Mouse (Mus musculus) intestine, embryonic 14.5 days (tissue): ENCODE results near the gene Tpst2. TPM values are rescaled to one million over a fixed set of nuclear protein-coding genes. Genes with fewer than 3 reads are reported as not detected.
A peak's percentile ranks its signal among the peaks of the same experiment; 100 is the strongest.

Source experiments
- ATAC-seq: fragments of 200-750 bp; cut with Nextera tagmentation; replicated peaks from 2 replicates; pipeline ENCODE4 v1.8.0; 2017; ENCODE audit warnings: low read depth, moderate number of reproducible peaks, moderate TSS enrichment, moderate library complexity; ENCODE audit not compliant: low FRiP score, low TSS enrichment
- DNase-seq: peaks from one replicate; pipeline ENCODE4 v3.0.0-alpha.2; 2018; ENCODE audit warnings: low spot score
- H3K27ac ChIP-seq: fragments of 300-500 bp; sonication (generic); 2 replicates; pipeline ENCODE4 v1.5.1; 2014; ENCODE audit warnings: low read depth, mild to moderate bottlenecking, control low read depth
- H3K27me3 ChIP-seq: fragments of 300-500 bp; sonication (generic); replicated peaks from 2 replicates; pipeline ENCODE4 v1.6.1; 2014; ENCODE audit warnings: low read length, control low read depth; ENCODE audit not compliant: control insufficient read depth, insufficient read depth
- H3K36me3 ChIP-seq: fragments of 300-500 bp; sonication (generic); 2 replicates; pipeline ENCODE4 v1.6.1; 2014; ENCODE audit warnings: low read length, control low read depth; ENCODE audit not compliant: control insufficient read depth, insufficient read depth
- H3K4me1 ChIP-seq: fragments of 300-500 bp; sonication (generic); replicated peaks from 2 replicates; pipeline ENCODE4 v1.6.1; 2014; ENCODE audit warnings: low read length, control low read depth, mixed read lengths; ENCODE audit not compliant: control insufficient read depth, insufficient read depth
- H3K4me2 ChIP-seq: fragments of 300-500 bp; sonication (generic); 2 replicates; pipeline ENCODE4 v1.6.1; 2014; ENCODE audit warnings: low read length
- H3K4me3 ChIP-seq: fragments of 300-500 bp; sonication (generic); 2 replicates; pipeline ENCODE4 v1.5.1; 2014; ENCODE audit warnings: low read depth, low read length, control low read depth, mixed read lengths
- H3K9ac ChIP-seq: fragments of 300-500 bp; sonication (generic); 2 replicates; pipeline ENCODE4 v1.6.1; 2014; ENCODE audit warnings: mild to moderate bottlenecking, low read length
- H3K9me3 ChIP-seq: fragments of 300-500 bp; sonication (generic); 2 replicates; pipeline ENCODE4 v1.6.1; 2016; ENCODE audit warnings: low read length, control low read depth; ENCODE audit not compliant: control insufficient read depth
- WGBS: fragments of 180-500 bp; shearing (Covaris S2); extraction: QIAGEN DNeasy Blood & Tissue Kit; methylation state at CpG from one replicate; pipeline ENCODE4 v1.1.7; 2014; 5-methylcytosine and 5-hydroxymethylcytosine counted together
- polyA plus RNA-seq: library from polyadenylated mRNA; unstranded; fragments of >200 nt; fragmentation: Nextera tagmentation; extraction: Ambion mirVana; gene quantifications from 2 replicates; pipeline ENCODE4 v1.2.1, GENCODE M21; 2014

Tpst2 gene
- polyA plus RNA-seq = 40.8 and 41.1 TPM in 2 replicates

DNA sequence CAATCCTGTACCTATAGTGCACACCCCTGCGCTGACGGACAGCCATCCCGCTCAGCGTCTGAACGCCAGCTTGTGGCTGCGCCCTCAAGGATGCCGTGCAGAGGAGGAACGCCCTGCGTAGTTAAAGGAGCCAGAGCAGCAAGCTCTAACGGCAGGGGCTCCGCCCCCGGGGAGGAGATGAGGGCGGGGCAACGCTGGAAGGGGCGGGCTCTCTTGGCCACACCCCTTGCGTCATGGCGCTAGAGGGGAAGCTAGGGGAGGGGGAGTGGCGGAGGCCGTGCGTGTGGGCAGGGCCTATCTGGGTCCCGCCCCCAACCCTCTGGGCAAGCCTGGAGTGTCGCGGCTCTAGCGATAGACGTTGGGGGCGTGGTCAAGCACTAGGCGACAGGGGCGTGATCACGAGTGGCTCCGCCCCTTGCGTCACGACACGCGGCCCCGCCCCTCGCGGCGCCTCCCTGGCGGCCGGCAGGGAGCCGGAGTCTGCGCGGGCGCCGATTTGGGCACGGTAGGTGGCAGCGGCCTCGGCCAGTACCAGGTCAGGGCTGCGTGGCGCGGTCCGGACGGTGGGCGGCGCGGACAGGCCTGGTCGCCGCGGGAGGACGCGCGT is at the start of gene Tpst2:
Gene Tpst2 (plus strand): TSS at position 425 of the 607 bp plus-strand sequence.
- DNase-seq (peak; percentile 100), ATAC-seq (peak; percentile 96)
- Histone ChIP-seq H3K27me3 (no peaks in the 10 kb centered on the region), H3K4me2 (peak within 1 kb of the TSS; percentile 84), H3K9ac (peak within 1 kb of the TSS; percentile 80), H3K27ac (peak within 1 kb of the TSS; percentile 51), H3K36me3 (no peaks in the 10 kb centered on the region), H3K9me3 (no peaks in the 10 kb centered on the region), H3K4me3 (peak within 1 kb of the TSS; percentile 72), H3K4me1 (peaks cover 24% of the 10 kb centered on the region)
- under 1% methylated on average over 57 of the region's 62 CpGs for WGBS

DNA sequence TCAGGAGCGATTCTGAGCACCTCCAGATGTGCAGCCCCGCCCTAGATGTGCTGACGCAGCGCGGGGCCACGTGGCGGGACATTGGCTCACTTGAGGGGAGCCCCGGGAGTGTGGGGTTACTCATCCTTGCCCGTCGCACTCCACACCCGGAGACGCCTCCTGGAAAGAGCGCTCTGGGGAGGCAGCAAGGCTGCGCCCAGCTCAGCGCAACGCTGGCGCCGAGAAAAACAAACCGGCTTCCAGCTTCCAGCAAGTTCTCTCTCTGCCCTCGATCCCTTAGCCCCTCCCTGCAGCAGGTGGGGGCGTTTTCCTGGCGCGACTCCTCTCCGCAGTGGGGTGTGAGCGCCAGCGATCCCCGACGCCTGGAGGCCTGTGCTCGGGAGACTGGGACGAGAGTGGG is 49.1 kb upstream of the Tpst2 start:
- DNase-seq (no peak), ATAC-seq (0 out of 2 replicates have a peak, but pooled peaks have one; percentile 10)
- 1% methylated on average over 30 of the region's 30 CpGs for WGBS
- H3K4me2 ChIP-seq = peak overlapping the region; percentile 46
- H3K4me3 ChIP-seq = peak overlapping the region; percentile 31
- H3K9ac ChIP-seq = 0 out of 2 replicates have a peak overlapping the region, but pooled peaks have one; percentile 18
- peaks cover 4% of the 10 kb centered on the region; the same call in 1 of the 2 replicates for H3K4me1 ChIP-seq
- no peaks in the 10 kb centered on the region for H3K36me3 ChIP-seq
- H3K27ac ChIP-seq = no peak overlapping the region
- H3K27me3 ChIP-seq = peaks cover 65% of the 10 kb centered on the region
- H3K9me3 ChIP-seq = no peaks in the 10 kb centered on the region

DNA sequence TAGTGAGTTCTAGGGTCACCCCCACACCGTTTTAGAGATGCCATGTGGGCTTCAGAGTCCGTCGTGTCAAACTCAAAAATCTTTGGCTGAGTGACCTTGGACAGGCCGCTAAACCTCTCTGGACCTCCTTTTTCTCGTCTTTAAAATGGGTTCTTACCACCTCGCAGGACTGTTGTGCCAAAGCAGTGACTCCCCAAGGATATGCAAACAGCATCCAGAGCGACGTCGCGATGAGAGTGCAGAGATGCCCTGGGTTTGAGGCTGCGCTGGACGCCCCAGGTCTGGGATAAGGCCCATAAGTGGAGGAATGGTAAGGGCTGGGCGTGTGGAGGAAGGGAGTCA is 48.6 kb upstream of the Tpst2 start:
- Histone ChIP-seq H3K27me3 (peaks cover 65% of the 10 kb centered on the region), H3K4me3 (peak overlapping the region; percentile 31), H3K27ac (no peak overlapping the region), H3K9ac (no peak overlapping the region), H3K4me2 (peak overlapping the region; percentile 46), H3K36me3 (no peaks in the 10 kb centered on the region), H3K9me3 (no peaks in the 10 kb centered on the region), H3K4me1 (peaks cover 4% of the 10 kb centered on the region; the same call in 1 of the 2 replicates)
- 3% methylated on average over 13 of the region's 13 CpGs for WGBS
- ATAC-seq (no peak), DNase-seq (no peak)

DNA sequence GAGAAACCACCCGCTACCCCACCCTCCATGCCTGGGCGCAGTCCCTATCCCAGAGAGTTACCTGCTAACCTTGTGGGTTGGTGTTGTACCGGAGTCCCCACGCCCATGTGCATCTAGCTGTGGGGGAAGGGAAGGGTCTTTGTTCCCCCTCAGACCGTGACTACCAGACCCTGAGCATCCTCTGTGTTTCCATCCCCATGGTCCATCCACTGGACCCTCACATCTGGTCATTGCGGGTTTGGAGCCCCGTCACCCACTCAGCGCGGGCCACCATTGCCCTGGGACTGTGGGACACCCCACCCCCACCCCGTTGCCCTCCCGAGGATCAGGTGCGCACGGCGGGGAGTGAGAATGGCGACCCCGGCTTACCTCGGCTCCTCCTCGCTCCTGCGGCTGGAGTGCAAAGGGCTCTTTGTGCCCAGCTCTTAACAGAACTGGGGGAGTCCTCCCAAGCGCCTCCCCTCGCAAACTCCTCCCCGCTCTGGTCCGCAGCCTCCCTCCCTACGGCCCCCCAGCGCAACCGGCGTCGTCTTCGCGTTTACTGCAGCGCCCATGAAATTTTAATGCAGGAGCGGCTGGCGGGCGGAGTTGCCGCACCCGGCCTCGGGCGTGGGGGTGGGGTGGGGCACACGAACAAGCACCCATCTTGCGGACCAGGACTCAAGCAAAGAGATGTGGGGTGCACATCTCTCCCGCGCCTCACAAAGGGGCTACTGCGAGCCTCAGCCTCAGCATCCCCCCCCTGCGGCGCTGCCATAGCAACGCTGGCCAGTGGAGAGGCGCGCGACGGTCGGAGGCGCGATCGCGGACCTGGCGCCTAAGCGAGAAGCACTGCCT is 48.0 kb upstream of the Tpst2 start:
- peak; percentile 74 for DNase-seq
- Histone ChIP-seq H3K4me3 (peak overlapping the region; percentile 31), H3K4me2 (peak overlapping the region; percentile 46), H3K9me3 (no peaks in the 10 kb centered on the region), H3K36me3 (no peaks in the 10 kb centered on the region), H3K27ac (no peak overlapping the region), H3K27me3 (peaks cover 65% of the 10 kb centered on the region), H3K9ac (no peak overlapping the region), H3K4me1 (peaks cover 4% of the 10 kb centered on the region; the same call in 1 of the 2 replicates)
- 1% methylated on average over 57 of the region's 57 CpGs for WGBS
- peak; percentile 45; the same call in 1 of the 2 replicates for ATAC-seq

DNA sequence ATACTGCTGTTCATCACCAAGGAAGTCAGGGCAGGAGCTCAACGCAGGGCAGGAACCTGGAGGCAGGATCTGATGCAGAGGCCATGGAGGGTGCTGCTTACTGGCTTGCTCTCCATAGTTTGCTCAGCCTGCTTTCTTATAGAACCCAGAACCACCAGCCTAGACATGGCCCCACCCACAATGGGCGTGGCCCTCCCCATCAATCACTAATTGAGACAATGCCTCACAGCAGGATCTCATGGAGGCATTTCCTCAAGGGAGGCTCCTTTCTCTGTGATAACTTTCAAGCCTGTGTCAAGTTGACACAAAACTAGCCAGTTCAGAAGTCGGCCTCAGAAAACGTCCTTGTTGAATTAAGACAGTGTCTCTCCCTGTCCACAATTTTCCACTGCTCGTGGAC is 40.7 kb upstream of the Tpst2 start:
- Histone ChIP-seq H3K27ac (no peak overlapping the region), H3K4me2 (no peak overlapping the region), H3K9me3 (no peaks in the 10 kb centered on the region), H3K4me1 (peaks cover 8% of the 10 kb centered on the region), H3K36me3 (no peaks in the 10 kb centered on the region), H3K9ac (no peak overlapping the region), H3K27me3 (0 out of 2 replicates have a peak, but pooled peaks cover 2% of the 10 kb centered on the region), H3K4me3 (no peak overlapping the region)
- ATAC-seq (no peak), DNase-seq (no peak)
- WGBS = 76% methylated on average over 5 of the region's 5 CpGs

DNA sequence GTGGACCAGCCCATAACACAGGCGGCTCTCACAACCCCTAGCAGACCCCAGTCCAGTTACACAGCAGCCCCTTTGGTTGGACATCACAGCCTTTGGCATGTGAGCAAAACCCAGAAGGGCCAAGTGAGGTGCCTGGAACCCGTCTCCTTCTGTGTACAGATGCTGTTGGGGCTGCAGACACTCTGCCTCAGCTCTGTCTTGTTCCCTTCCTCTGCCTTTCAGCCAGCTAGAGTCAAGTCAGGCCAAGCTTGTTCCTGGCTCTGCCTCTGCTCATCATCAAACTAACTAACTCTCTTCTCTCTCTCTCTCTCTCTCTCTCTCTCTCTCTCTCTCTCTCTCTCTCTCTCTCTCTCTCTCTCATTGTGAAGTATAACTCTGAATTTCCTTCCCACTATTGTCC is 39.9 kb upstream of the Tpst2 start:
- H3K9me3 ChIP-seq = no peaks in the 10 kb centered on the region
- no peaks in the 10 kb centered on the region for H3K36me3 ChIP-seq
- no peak overlapping the region for H3K4me2 ChIP-seq
- DNase-seq (no peak), ATAC-seq (no peak)
- WGBS = 68% methylated on average over 2 of the region's 2 CpGs
- peaks cover 8% of the 10 kb centered on the region for H3K4me1 ChIP-seq
- no peak overlapping the region for H3K9ac ChIP-seq
- peak overlapping the region; percentile 78; the same call in 1 of the 2 replicates for H3K27ac ChIP-seq
- H3K27me3 ChIP-seq = no peaks in the 10 kb centered on the region
- H3K4me3 ChIP-seq = no peak overlapping the region

DNA sequence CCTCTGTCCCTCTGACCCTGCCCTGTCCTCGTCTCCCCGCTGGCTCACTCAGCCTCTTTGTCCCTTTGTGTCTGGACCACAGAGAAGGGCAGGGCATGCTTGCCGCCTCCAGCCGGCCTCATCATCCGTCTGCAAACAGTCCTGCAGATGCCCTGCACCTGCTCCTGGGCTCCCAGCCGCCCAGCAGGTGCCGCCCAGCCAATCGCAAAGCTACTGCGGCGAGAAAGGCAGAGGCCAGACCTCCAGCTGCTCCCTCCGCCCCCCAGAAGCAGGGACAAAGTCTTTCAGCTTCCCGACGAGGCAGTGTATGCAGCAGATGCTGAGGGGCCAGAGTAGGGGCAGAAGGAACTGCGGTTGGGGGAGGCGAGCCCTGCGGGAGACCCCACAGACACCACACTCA is 39.1 kb upstream of the Tpst2 start:
- DNase-seq (peak; percentile 73), ATAC-seq (peak; percentile 74)
- H3K4me2 ChIP-seq = peak overlapping the region; percentile 25
- H3K9me3 ChIP-seq = no peaks in the 10 kb centered on the region
- 2% methylated on average over 15 of the region's 16 CpGs for WGBS
- no peaks in the 10 kb centered on the region for H3K36me3 ChIP-seq
- H3K4me1 ChIP-seq = peaks cover 8% of the 10 kb centered on the region
- no peak overlapping the region for H3K9ac ChIP-seq
- H3K27me3 ChIP-seq = no peaks in the 10 kb centered on the region
- H3K4me3 ChIP-seq = 0 out of 2 replicates have a peak overlapping the region, but pooled peaks have one; percentile 4
- H3K27ac ChIP-seq = peak overlapping the region; percentile 78

DNA sequence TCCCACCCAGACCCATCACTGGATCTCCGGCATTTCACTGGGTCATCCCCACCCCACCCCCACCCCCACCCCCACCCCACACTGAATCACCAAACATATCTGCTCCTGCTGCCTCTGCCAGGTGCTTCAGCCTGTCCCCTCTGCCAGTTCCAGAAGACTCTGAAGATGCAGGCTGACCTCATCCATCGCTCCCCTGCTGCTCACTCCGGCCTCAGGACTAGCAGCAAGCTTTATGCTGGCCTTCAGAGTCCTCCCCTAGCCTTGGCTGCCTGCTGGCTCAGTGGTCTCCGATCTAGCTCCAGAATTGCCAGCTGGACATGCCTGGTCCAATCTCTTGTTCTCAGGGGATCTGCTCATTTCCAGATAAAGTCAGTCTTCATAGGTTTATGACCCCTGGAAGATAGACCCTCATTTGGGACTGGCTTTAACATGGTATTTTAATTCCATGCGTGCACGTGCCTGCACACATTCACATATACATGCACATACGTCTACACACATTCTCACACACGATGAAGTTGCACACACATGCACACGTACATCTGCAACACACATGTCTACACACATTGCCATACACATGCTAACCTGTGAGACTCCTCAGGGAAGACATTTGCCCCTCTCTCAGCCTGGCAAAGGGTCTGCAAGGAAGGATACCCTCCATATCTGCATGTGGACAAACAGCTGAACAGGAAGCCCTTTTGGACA is 38.5 kb upstream of the Tpst2 start:
- no peak for DNase-seq
- H3K36me3 ChIP-seq = no peaks in the 10 kb centered on the region
- ATAC-seq = peak; percentile 22; the same call in 1 of the 2 replicates
- H3K4me3 ChIP-seq = no peak overlapping the region
- H3K4me1 ChIP-seq = peaks cover 8% of the 10 kb centered on the region
- H3K4me2 ChIP-seq = peak overlapping the region; percentile 25; the same call in 1 of the 2 replicates
- 47% methylated on average over 9 of the region's 9 CpGs for WGBS
- H3K27ac ChIP-seq = peak overlapping the region; percentile 78; the same call in 1 of the 2 replicates
- H3K9me3 ChIP-seq = no peaks in the 10 kb centered on the region
- H3K9ac ChIP-seq = no peak overlapping the region
- H3K27me3 ChIP-seq = no peaks in the 10 kb centered on the region
